Mouse (Mus musculus): Measurements from ENCODE around the gene Vmn2r1. TPM values are rescaled to one million over a fixed set of nuclear protein-coding genes. Genes with fewer than 3 reads are reported as not detected.

Vmn2r1 gene
- not detected in 2 replicates for polyA plus RNA-seq (2012; ENCODE audit: low replicate concordance)

DNA sequence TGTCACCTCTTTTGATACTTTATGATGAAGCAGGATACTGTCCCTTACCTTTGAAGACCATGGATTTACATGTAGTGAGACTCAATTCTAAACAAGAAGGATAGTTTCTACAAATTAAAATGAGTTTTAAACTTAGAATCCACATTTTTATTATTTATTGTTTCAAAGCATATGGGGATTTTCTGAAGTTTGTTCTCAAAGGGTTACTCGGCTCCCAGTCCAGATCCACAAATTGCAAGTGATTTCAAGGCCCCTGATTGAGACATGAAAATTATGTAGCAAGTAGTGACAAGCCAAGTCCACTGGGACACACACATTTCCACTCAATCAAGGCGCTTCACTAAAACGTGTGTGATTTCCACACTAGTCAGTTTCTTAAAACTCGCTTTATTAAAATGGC lies at the start of gene Vmn2r1:
Gene Vmn2r1 (plus strand): TSS at position 301 of the 400 bp plus-strand sequence.

DNA sequence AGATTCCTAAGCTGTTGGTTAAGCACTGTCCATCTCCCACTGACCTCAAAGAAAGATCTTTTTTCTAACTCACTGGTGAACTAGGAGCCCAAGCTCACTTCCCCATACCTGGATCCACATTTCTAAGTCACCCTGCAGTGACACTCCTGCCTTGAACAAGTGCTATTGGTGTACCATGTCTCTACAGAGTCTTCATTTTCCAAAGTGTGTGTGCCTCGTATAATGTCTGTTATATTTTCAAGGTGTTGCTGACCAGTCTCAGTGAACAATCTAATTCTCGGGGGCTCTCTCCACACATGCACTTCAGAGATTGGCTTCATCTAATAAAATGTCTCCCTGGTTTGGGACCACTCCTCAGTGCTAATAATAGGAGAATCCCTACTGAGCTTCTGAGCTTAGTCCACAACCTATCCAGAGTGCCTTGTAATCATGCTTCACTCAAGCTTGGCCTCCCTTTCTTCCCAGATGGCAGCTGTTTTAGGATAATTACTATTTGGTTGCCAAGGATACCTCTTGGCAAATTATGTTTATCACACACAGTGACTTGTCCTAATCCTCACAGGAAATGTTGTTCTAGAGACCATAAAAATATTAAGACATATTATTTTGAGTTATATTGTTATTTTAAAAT lies 60.6 kb downstream of the Vmn2r1 start, which contains the start of gene Vmn2r2:
Gene Vmn2r2 (minus strand): TSS at position 51 of the 631 bp plus-strand sequence.

Other genes with a start within 250 kb of the Vmn2r1 start
- not detected in 2 replicates for gene Plch1, start 182.1 kb upstream of the Vmn2r1 start, polyA plus RNA-seq (2012; ENCODE audit: low replicate concordance)
- 3.5 and 7.4 TPM in 2 replicates for gene E130311K13Rik, start 152.1 kb upstream of the Vmn2r1 start, polyA plus RNA-seq (2012; ENCODE audit: low replicate concordance)
- gene Slc33a1, start 116.8 kb upstream of the Vmn2r1 start, polyA plus RNA-seq (2012; ENCODE audit: low replicate concordance) = 20.0 and 36.4 TPM in 2 replicates
- gene Gmps, start 105.4 kb upstream of the Vmn2r1 start, polyA plus RNA-seq (2012; ENCODE audit: low replicate concordance) = 0.43 and 1.3 TPM in 2 replicates
- not detected in 2 replicates for gene Vmn2r2, start 60.4 kb downstream of the Vmn2r1 start, polyA plus RNA-seq (2012; ENCODE audit: low replicate concordance)
- 0.01 TPM in 2 replicates for gene Vmn2r3, start 208.2 kb downstream of the Vmn2r1 start, polyA plus RNA-seq (2012; ENCODE audit: low replicate concordance)

All from hematopoietic multipotent progenitor cell, adult 10-12 weeks (in vitro differentiated cells).